Mouse (Mus musculus) granulocyte monocyte progenitor cell, adult 5-6 weeks (primary cell): ENCODE data around the gene Mthfs. TPM values are rescaled to one million over a fixed set of nuclear protein-coding genes. Genes with fewer than 3 reads are reported as not detected.
"Not testable (repeated sequence)": the region's sequence is repeated elsewhere in the genome, so short reads cannot be mapped to it uniquely, and the experiment has no call there.

ENCODE experiments used
- ATAC-seq: replicated peaks from 2 replicates; pipeline ENCODE4 v1.8.0; 2016; ENCODE audit warnings: mild to moderate bottlenecking, moderate TSS enrichment, inconsistent platforms; ENCODE audit not compliant: poor library complexity, severe bottlenecking
- total RNA-seq, 2 experiments: library from RNA; stranded (forward) in 1 of 2; stranded (reverse) in 1 of 2; fragments of 200-712, 200-1000 nt in 1 of 2; fragments of >200 nt in 1 of 2; fragmentation: Nextera tagmentation in 1 of 2; gene quantifications; 2 replicates each; pipeline ENCODE4 v1.2.3; 2014 to 2017

Gene Mthfs
- total RNA-seq, 2 experiments from 2014 or later: 33.7 to 46.4 TPM

- ATAC-seq: not testable (repeated sequence)
These were observed 28.6 kb downstream of the Mthfs start for GRCm38 (mm10) chr9:89238976-89239505.

- ATAC-seq: not testable (repeated sequence)
These were observed 30.1 kb downstream of the Mthfs start for GRCm38 (mm10) chr9:89240516-89241019.

GRCm38 (mm10) chr9:89253400-89253799 is 42.9 kb downstream of the Mthfs start:
- peak; percentile 78 for ATAC-seq

GRCm38 (mm10) chr9:89256556-89257335 is 46.3 kb downstream of the Mthfs start:
- ATAC-seq: peak; percentile 84

GRCm38 (mm10) chr9:89263968-89264367 is 53.5 kb downstream of the Mthfs start:
- no peak for ATAC-seq

GRCm38 (mm10) chr9:89264571-89264970 is 54.1 kb downstream of the Mthfs start:
- no peak for ATAC-seq

GRCm38 (mm10) chr9:89267093-89267492 is 56.6 kb downstream of the Mthfs start:
- peak; percentile 74 for ATAC-seq

GRCm38 (mm10) chr9:89267572-89267971 is 57.1 kb downstream of the Mthfs start:
- peak; percentile 89 for ATAC-seq

- ATAC-seq: no peak
These were observed 59.9 kb downstream of the Mthfs start for GRCm38 (mm10) chr9:89270376-89270775.

GRCm38 (mm10) chr9:89273766-89274165 is 63.3 kb downstream of the Mthfs start:
- no peak for ATAC-seq

GRCm38 (mm10) chr9:89278207-89278606 is 67.7 kb downstream of the Mthfs start:
- ATAC-seq: no peak

GRCm38 (mm10) chr9:89282374-89283068 is 72.0 kb downstream of the Mthfs start:
- peak; percentile 93 for ATAC-seq

- ATAC-seq: no peak
These were observed 77.6 kb downstream of the Mthfs start for GRCm38 (mm10) chr9:89288037-89288436.

- peak; percentile 98 for ATAC-seq
These were observed 82.9 kb downstream of the Mthfs start for GRCm38 (mm10) chr9:89293364-89293763.

- ATAC-seq: no peak
These were observed 83.6 kb downstream of the Mthfs start for GRCm38 (mm10) chr9:89294121-89294520.

GRCm38 (mm10) chr9:89305637-89306036 is 95.2 kb downstream of the Mthfs start:
- ATAC-seq: no peak

- ATAC-seq: no peak
These were observed 98.1 kb downstream of the Mthfs start for GRCm38 (mm10) chr9:89308357-89309194.

GRCm38 (mm10) chr9:89309195-89309535 is 98.7 kb downstream of the Mthfs start:
- no peak for ATAC-seq

GRCm38 (mm10) chr9:89311649-89312048 is 101.2 kb downstream of the Mthfs start:
- no peak for ATAC-seq

GRCm38 (mm10) chr9:89373731-89374130 is 163.3 kb downstream of the Mthfs start:
- no peak for ATAC-seq
